Mouse (Mus musculus): ENCODE measurements around the gene Sumf1. TPM values are rescaled to one million over a fixed set of nuclear protein-coding genes. Genes with fewer than 3 reads are reported as not detected.
A peak's percentile ranks its signal among the peaks of the same experiment; 100 is the strongest.

Sumf1 gene
- total RNA-seq, 2 experiments from 2014 or later: 18.0 to 21.5 TPM

- DNase-seq: no peak
Measured at GRCm38 (mm10) chr6:108091296-108091695, 94.1 kb downstream of the Sumf1 start.

- DNase-seq: no peak
Measured at GRCm38 (mm10) chr6:108075857-108076256, 109.5 kb downstream of the Sumf1 start.

- DNase-seq: no peak
Measured at GRCm38 (mm10) chr6:108074624-108075023, 110.8 kb downstream of the Sumf1 start.

- no peak for DNase-seq
Measured at GRCm38 (mm10) chr6:108073931-108074330, 111.5 kb downstream of the Sumf1 start.

GRCm38 (mm10) chr6:108073071-108073470 is 112.3 kb downstream of the Sumf1 start:
- no peak for DNase-seq

GRCm38 (mm10) chr6:108070947-108071346 is 114.4 kb downstream of the Sumf1 start:
- DNase-seq: no peak

GRCm38 (mm10) chr6:108065583-108065982 is 119.8 kb downstream of the Sumf1 start:
- peak; percentile 86 for DNase-seq

GRCm38 (mm10) chr6:108064918-108065526 is 120.4 kb downstream of the Sumf1 start, which contains the start of gene Setmar:
TSS of gene Setmar (plus strand) at chr6:108065045.
- DNase-seq: peak; percentile 98

GRCm38 (mm10) chr6:108061121-108061520 is 124.3 kb downstream of the Sumf1 start:
- DNase-seq: no peak

- DNase-seq: no peak
Measured at GRCm38 (mm10) chr6:108058066-108058465, 127.3 kb downstream of the Sumf1 start.

GRCm38 (mm10) chr6:108057353-108057752 is 128.0 kb downstream of the Sumf1 start:
- no peak for DNase-seq

Other genes starting within 250 kb of the Sumf1 start
- 1 to 10 TPM; 4.2 to 4.6 TPM for gene Setmar, start 120.5 kb downstream of the Sumf1 start, total RNA-seq (2021)
- gene Itpr1, start 27.5 kb upstream of the Sumf1 start, total RNA-seq (2021): 10 to 100 TPM; 71.8 to 73.6 TPM

Measured in heart, postnatal 4 days (tissue).